Mouse (Mus musculus) hindlimb bud, embryonic 11.5 days (tissue): ENCODE measurements around the gene Runx2.

Experiments used
- DNase-seq: peaks from one replicate; pipeline ENCODE4 v3.0.0-alpha.2; 2012; ENCODE audit warnings: low read depth, low spot score; ENCODE audit errors: extremely low spot score

Runx2 gene

GRCm38 (mm10) chr17:44718591-44718990 is 96.0 kb downstream of the Runx2 start:
- DNase-seq = no peak

DNA sequence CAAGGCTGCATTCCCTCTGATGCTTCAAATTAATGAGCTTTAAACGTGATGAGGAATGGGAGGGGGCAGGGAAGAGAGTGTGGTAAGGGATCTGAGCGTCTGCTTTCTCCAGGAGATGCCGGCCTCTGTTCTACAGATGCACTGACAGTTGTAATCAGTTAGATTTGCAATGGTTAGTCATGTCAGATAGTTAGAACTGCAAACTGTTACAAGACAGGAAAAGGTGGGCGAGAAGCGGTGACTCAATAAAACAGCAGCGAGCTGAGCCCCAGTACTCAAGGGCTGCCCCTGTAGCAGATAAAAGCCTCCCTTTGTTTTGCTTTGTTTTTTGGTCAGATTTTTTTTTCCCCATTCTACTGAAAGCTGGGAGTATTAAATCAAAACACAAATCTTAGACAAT is 96.6 kb downstream of the Runx2 start:
- DNase-seq = no peak

- no peak for DNase-seq
Measured at GRCm38 (mm10) chr17:44714116-44714515, 100.5 kb downstream of the Runx2 start.

DNA sequence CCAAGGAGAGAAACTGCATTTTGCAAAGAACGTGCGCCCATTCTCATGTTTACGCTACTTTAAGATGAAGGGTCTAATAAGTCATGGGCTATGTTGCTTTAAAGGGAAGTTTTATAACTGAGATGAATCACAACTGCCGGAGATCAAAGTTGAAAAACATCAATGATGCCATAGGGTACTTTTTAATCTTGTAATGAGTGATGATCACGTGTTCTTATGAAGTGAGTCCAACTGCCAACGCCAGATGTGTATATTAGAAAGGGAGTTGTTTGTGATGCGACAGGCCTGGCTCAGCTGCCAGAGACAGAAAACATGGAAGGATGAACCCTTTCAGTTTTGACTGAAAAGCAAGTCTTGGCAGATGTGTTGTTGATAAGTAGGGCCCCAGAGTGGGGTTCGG is 101.2 kb downstream of the Runx2 start:
- no peak for DNase-seq

DNA sequence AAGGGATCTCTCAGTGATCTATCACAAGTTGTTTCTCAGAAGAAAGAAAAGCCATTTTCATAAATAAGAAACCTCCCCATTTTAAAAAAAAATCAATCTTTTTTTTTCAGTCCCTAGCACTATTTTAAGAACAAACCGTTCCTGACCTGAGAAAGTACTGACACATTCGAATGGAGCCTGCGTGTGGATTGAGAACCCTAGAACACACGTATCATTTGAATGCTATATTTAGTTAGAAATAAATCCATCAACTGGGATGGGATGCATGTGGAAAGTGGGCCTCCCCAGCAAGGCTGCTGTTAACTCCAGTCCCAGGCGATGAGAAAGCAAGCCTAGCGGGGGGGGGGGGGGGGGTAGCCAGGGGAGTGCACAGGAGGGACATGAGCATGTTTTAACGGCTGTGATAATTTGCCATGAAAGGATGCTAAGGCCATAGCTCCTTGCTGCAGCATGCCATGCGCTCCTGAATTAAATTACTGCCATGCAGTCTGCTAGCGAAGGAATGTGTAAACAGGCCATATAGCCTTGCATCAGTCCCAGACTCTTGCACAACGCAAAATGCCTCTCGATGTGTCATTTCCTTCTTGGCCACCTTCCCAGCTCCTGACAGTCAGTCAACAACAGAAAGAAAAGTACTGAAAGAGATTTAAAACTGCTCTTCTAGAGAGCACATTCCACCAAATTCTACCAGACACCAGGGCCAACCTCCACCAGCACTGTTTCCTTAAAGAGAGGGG is 104.9 kb downstream of the Runx2 start:
- no peak for DNase-seq

- no peak for DNase-seq
Measured at GRCm38 (mm10) chr17:44707956-44708355, 106.6 kb downstream of the Runx2 start.

GRCm38 (mm10) chr17:44706531-44706930 is 108.1 kb downstream of the Runx2 start:
- no peak for DNase-seq

GRCm38 (mm10) chr17:44702506-44703298 is 111.9 kb downstream of the Runx2 start:
- DNase-seq = no peak

DNA sequence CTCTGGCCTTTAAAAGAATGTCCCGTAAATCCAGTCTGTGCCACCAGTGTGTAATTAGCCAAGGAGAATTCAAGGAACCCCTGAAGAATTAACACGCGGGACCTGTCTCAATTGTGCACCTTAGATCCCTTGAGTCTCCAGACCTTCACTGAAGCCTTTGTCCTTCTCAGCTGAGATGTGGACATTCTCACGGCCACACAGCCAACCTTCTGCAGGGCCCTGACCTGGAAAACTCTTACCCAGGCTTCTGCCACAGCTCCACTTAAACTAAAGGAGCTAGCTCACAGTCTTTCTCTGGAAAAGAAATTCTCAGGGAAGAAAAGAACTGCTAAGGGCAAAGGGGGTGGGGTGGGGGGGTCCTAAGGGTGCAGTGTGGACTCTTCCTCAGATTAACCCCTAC is 113.1 kb downstream of the Runx2 start:
- DNase-seq = no peak

- DNase-seq = no peak
Measured at GRCm38 (mm10) chr17:44700326-44700725, 114.3 kb downstream of the Runx2 start.

GRCm38 (mm10) chr17:44697053-44697452 is 117.5 kb downstream of the Runx2 start:
- no peak for DNase-seq

DNA sequence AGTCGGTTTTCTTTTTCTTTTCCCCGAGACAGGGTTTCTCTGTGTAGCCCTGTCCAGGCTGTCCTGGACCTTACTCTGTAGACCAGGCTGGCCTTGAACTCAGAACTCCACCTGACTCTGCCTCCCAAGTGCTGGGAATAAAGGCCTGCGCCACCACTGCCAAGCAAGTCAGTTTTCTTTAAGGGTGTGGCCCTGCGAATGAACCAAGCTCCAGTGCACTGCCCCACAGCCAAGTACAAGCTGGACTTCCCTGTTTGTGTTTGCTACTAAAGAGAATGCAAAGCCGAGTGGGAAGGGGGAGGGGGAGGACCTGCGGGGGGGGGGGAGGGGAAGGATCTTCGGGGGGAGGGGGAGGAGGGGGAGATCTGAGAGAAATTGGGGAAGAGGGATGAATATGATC is 121.0 kb downstream of the Runx2 start:
- DNase-seq = no peak

GRCm38 (mm10) chr17:44691517-44691916 is 123.1 kb downstream of the Runx2 start:
- DNase-seq = no peak

GRCm38 (mm10) chr17:44690410-44691035 is 124.1 kb downstream of the Runx2 start:
- DNase-seq = no peak

DNA sequence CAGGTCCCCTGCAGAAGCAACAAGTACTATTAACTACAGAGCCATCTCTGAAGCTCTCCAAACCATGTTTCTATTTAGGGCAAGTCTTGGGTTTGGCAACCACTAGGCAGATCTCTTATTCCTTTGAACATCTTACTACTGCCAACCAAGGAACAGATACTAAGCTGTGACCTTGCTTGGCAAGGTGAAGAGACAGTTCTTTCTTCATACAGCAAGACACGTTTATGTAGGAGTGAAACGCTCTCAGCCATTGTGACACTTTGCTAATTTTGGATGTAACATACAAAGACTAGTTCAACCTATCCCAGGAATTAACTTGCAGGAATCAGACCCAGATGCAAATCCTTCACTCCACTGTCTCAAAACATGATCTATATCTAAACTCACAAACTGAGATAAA is 126.3 kb downstream of the Runx2 start:
- DNase-seq = no peak

GRCm38 (mm10) chr17:44685514-44685913 is 129.1 kb downstream of the Runx2 start:
- no peak for DNase-seq

DNA sequence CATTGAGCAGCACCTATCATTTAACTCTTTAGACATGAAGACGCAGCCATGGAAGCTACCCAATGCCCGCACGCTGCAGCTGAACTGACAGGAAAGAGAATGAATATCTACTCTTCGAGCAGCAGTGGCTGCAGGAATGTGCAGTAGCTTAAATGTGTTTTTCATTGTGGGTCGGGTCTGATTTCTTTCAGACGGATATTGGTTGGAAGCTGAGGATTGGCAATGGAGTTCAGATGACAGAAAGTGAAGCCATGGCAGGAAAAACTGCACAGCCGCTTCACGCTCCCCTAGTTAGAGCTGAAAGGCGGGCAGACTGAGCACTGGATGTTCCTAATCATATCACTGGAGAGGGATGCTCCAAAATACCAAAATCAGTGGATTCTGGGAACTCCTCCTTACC is 131.6 kb downstream of the Runx2 start:
- DNase-seq = no peak

DNA sequence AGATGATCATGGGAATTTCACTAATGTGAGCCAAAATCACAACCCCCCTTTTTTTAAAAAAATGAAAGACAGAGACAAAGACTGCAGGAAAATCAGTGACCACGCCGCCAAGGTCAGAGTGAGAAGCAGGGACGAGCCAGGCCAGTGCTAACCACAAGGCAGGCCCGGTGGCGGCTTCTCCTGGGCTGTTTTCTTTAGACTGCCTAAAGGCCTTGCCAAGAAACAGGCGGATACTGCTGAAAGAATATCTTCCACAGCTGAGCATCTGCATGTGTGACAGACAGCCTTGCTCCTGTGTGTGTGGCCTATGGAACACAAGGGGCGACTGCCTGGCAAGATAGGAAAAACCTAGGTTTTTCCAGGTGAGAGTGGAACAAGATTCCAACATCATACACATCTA is 136.8 kb downstream of the Runx2 start:
- DNase-seq = no peak

- no peak for DNase-seq
Measured at GRCm38 (mm10) chr17:44672806-44673205, 141.8 kb downstream of the Runx2 start.

DNA sequence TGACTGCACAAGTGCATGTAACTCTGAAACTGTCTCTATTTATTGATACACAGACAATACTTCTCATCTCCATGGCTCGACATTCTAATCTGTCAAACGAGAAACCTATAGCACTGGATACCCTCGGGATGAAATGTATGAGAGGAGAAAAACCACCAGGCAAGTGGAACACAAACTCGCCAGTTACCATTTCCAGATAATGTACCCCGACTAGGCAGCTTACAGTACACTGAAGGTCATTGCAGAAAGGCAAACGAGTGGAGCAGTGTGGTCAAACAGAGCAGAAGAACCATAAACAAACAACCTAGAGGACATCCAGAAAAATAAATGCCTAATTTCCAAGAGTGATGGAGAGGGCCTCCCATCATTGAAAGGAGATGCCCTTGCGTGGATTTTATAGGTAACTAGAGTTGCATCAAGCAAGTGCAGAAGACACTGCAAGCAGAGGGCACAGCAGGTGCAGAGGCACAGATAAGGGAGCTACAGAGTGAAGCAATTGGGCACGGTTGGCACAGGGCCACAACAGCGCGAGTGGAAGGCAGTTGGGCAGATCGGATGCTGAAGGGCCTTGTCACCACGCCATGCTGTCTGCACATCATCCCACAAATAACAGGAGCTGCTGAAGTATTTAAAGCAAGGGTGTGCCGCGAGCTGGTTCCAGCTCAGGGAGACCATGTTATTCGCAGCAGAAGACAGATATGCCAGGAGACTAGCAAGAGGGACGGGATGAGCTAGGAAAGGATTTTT is 142.5 kb downstream of the Runx2 start:
- no peak for DNase-seq

DNA sequence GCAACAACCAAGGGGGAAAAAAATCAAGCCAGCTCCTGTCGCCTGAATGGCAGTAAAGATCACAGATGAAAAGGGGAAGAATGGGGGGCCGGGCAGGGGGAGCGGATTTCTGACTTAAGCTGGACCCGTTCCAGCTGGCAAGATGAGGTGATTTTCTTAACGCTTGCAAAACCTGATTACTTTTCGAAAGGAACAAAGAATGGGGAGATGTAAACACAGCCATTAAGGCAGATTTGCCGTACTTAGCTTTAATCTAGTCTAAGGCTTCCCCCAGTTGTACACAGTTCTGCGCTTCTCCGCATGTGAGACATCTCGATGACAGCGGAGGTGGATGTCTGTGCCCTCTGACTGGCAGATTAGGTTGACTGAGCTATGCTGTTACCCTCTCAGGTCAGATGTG is 144.6 kb downstream of the Runx2 start:
- DNase-seq = no peak
